ENCODE assay signal across 12 mouse cellular contexts in the genomic region with DNA sequence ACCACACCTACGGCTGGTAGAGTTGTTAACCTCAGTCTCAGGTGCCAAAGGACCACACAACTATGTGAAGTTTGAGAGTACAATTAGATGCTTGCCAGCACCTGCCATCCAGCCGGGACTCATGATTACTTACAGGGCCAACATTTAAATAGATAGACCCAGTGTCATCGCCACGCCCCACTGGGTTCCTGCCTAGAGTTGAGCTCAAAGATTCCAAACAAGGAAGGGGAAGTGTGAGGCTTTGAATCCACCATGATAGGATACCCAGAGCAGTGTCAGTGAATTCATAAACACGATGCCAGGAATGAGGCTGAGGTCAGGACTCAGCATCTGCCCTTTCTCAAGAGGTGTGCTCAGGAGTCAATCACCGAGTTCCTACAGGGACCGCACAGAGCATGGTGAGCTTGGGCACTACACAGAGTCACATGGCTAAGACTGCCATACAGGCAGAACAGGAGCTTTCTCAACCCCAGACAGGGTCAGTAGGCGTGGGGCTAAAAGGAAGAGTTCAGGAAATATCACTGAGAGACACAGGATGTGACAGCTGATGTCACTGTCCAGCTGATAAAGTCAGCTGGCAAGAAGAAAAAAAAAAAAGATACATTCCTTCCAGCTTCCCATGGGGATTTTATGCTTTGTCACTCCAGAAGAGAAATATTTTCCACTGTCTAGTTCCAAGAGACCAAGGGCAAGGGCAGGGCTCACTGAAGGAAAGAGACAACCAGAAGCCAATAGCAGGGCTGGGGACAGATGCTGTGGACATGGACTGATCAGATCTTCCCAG. TPM values are rescaled to one million over a fixed set of nuclear protein-coding genes. Genes with fewer than 3 reads are reported as not detected.
DNase-seq lines count a peak whose midpoint lies in the region; ATAC-seq and TF ChIP-seq lines count a peak whose summit lies in the region.
"Had no signal": no experiment of that assay in that cellular context is flagged by ENCODE, and none has a peak within 500 bp of the region (broad histone marks: within the 10 kb centered on the region; RNA-seq: fewer than 3 reads in every experiment).

No protein-coding gene starts in this region.

- no peak for TF ChIP-seq CTCF in lung, adult 2 months (IDR thresholded peaks at IDR 0.05; ENCODE audit: insufficient read depth, low read length)
- no peak for TF ChIP-seq CTCF in lung, embryonic 14.5 days (IDR thresholded peaks at IDR 0.05; ENCODE audit: low read depth)

- H3K27ac ChIP-seq in heart, embryonic 11.5 days (ENCODE audit: low read depth, low read length), result peak overlapping the region; percentile 35; the same call in 1 of the 2 replicates
- H3K27ac ChIP-seq in lung, embryonic 14.5 days (ENCODE audit: low read depth), result no peak overlapping the region
- H3K27ac ChIP-seq: hindbrain, postnatal 0 days; midbrain, embryonic 12.5 days had no signal

- H3K4me3 ChIP-seq in lung, adult 2 months (replicated peaks; ENCODE audit: extremely low read depth, low read depth, low read length), result no peak overlapping the region
- no peak overlapping the region for H3K4me3 ChIP-seq in heart, embryonic 11.5 days (ENCODE audit: low read depth, low read length)
- no peak overlapping the region for H3K4me3 ChIP-seq in lung, embryonic 14.5 days (ENCODE audit: low read depth, low read length)
- H3K4me3 ChIP-seq: midbrain, embryonic 12.5 days had no signal

- 55% methylated on average over 8 of the region's 8 CpGs for WGBS in lung, adult 2 months
- 60% methylated on average over 8 of the region's 8 CpGs for WGBS in heart, embryonic 11.5 days (ENCODE audit: insufficient replicate concordance)
- 73% methylated on average over 8 of the region's 8 CpGs for WGBS in lung, embryonic 14.5 days

- no peak for TF ChIP-seq POLR2A in lung, adult 2 months (IDR thresholded peaks at IDR 0.05; ENCODE audit: borderline replicate concordance, extremely low read depth, low read depth, low read length)

- H3K4me2 ChIP-seq in heart, embryonic 11.5 days, result peak overlapping the region; percentile 16; the same call in 1 of the 2 replicates
- no peak overlapping the region for H3K4me2 ChIP-seq in lung, embryonic 14.5 days
- H3K4me2 ChIP-seq: midbrain, embryonic 12.5 days had no signal

- H3K9me3 ChIP-seq in heart, embryonic 11.5 days (replicated peaks; ENCODE audit: control insufficient read depth, low read length), result no peaks in the 10 kb centered on the region
- H3K9me3 ChIP-seq in lung, embryonic 14.5 days (ENCODE audit: low read depth, low read length), result no peaks in the 10 kb centered on the region
- H3K9me3 ChIP-seq: midbrain, embryonic 12.5 days had no signal

- H3K9ac ChIP-seq in heart, embryonic 11.5 days (ENCODE audit: low read depth, low read length), result no peak overlapping the region
- no peak overlapping the region for H3K9ac ChIP-seq in lung, embryonic 14.5 days
- H3K9ac ChIP-seq: midbrain, embryonic 12.5 days had no signal

- peaks cover 29% of the 10 kb centered on the region for H3K4me1 ChIP-seq in lung, adult 2 months (ENCODE audit: control insufficient read depth, insufficient read depth, low read length)
- peaks cover 37% of the 10 kb centered on the region for H3K4me1 ChIP-seq in heart, embryonic 11.5 days (ENCODE audit: control insufficient read depth, insufficient read depth, low read length)
- H3K4me1 ChIP-seq in lung, embryonic 14.5 days (ENCODE audit: insufficient read depth), result 0 out of 2 replicates have a peak, but pooled peaks cover 5% of the 10 kb centered on the region

- no peaks in the 10 kb centered on the region for H3K36me3 ChIP-seq in heart, embryonic 11.5 days (ENCODE audit: control insufficient read depth, insufficient read depth, low read length)
- no peaks in the 10 kb centered on the region for H3K36me3 ChIP-seq in lung, embryonic 14.5 days (ENCODE audit: insufficient read depth)
- H3K36me3 ChIP-seq: G1E; midbrain, embryonic 12.5 days had no signal

- 0 out of 2 replicates have a peak, but pooled peaks have one; percentile 28 for ATAC-seq in heart, embryonic 11.5 days (replicated peaks; ENCODE audit: insufficient number of reproducible peaks, low FRiP score, low TSS enrichment)
- no peak for ATAC-seq in lung, embryonic 14.5 days (ENCODE audit: insufficient read depth)
- ATAC-seq: forebrain, embryonic 16.5 days; hindbrain, postnatal 0 days had no signal

- no peaks in the 10 kb centered on the region for H3K27me3 ChIP-seq in heart, embryonic 11.5 days (ENCODE audit: control insufficient read depth, insufficient read depth, low read length)
- no peaks in the 10 kb centered on the region for H3K27me3 ChIP-seq in lung, embryonic 14.5 days (ENCODE audit: insufficient read depth, low read length)

- peak; percentile 23 to 52 for DNase-seq in lung, adult 18-20 months
- DNase-seq in lung, adult 2 months, result no peak
- peak; percentile 9 for DNase-seq in lung, embryonic 14.5 days
- no peak for DNase-seq in layer of hippocampus, postnatal 10 days (ENCODE audit: low spot score in 2 of 2)
- DNase-seq in cerebellum, adult 9-10 months, result no peak
- no peak for DNase-seq in cerebellum, adult 11-12 months
- DNase-seq: embryo, embryonic 11 days had no signal

RNA-seq across cellular contexts. Expression of a gene that starts 30.2 kb away (rescaled TPM):
- polyA plus RNA-seq in lung, adult 2 months (2012; rRNA removed), result 141 and 156 TPM in 2 replicates
- 22.6 and 22.7 TPM in 2 replicates for polyA plus RNA-seq in heart, embryonic 11.5 days (2014; fragmentation: Nextera tagmentation; extraction: Ambion mirVana)
- 4.2 and 4.7 TPM in 2 replicates for polyA plus RNA-seq in lung, embryonic 14.5 days (2014; fragmentation: Nextera tagmentation; extraction: Ambion mirVana)
- total RNA-seq in layer of hippocampus, postnatal 10 days (2021), result 10 to 100 TPM; 65.6 to 66.6 TPM
- polyA plus RNA-seq: G1E had no signal

Comparison
In these comparisons a context has a peak if more than half of its experiments do, and no peak if none do; other contexts are left out.
1. DNase-seq: peak in lung, adult 18-20 months (2 of 2) and lung, embryonic 14.5 days (single experiment); none in lung, adult 2 months (single experiment), layer of hippocampus, postnatal 10 days (0 of 2), cerebellum, adult 9-10 months (single experiment) and cerebellum, adult 11-12 months (single experiment).